Mouse (Mus musculus) hindbrain, embryonic 16.5 days (tissue): ENCODE measurements at regions not wholly inside any gene's neighbourhood (a gene's known extent, or its start where the extent isn't known, plus 50 kb on each side); places are given as distances from the start of the nearest gene placed in this dataset.

Experiments
- ATAC-seq: fragments of 200-750 bp; cut with Nextera tagmentation; 2 replicates; pipeline ENCODE4 v1.8.0; 2017; ENCODE audit warnings: moderate TSS enrichment, moderate library complexity
- H3K27ac ChIP-seq: fragments of 300-500 bp; sonication (generic); 2 replicates; pipeline ENCODE4 v1.5.1; 2014; ENCODE audit warnings: low read depth, mild to moderate bottlenecking, control low read depth, low read length, moderate library complexity
- H3K27me3 ChIP-seq: fragments of 300-500 bp; sonication (generic); replicated peaks from 2 replicates; pipeline ENCODE4 v1.6.1; 2014; ENCODE audit warnings: low read length; ENCODE audit not compliant: control insufficient read depth, insufficient read depth
- H3K36me3 ChIP-seq: fragments of 300-500 bp; sonication (generic); 2 replicates; pipeline ENCODE4 v1.6.1; 2014; ENCODE audit warnings: mild to moderate bottlenecking, low read length, moderate library complexity, mixed read lengths; ENCODE audit not compliant: control insufficient read depth, insufficient read depth
- H3K4me1 ChIP-seq: fragments of 300-500 bp; sonication (generic); 2 replicates; pipeline ENCODE4 v1.6.1; 2014; ENCODE audit warnings: low read depth, low read length; ENCODE audit not compliant: control insufficient read depth, insufficient read depth
- H3K4me2 ChIP-seq: fragments of 300-500 bp; sonication (generic); 2 replicates; pipeline ENCODE4 v1.6.1; 2014; ENCODE audit warnings: mild to moderate bottlenecking, low read length, control low read depth, moderate library complexity
- H3K4me3 ChIP-seq: fragments of 300-500 bp; sonication (generic); 2 replicates; pipeline ENCODE4 v1.5.1; 2014; ENCODE audit warnings: mild to moderate bottlenecking, low read length, control low read depth, moderate library complexity
- H3K9ac ChIP-seq: fragments of 300-500 bp; sonication (generic); 2 replicates; pipeline ENCODE4 v1.6.1; 2014; ENCODE audit warnings: low read depth, mild to moderate bottlenecking, control low read depth, low read length, moderate library complexity
- H3K9me3 ChIP-seq: fragments of 300-500 bp; sonication (generic); 2 replicates; pipeline ENCODE4 v1.6.1; 2014; ENCODE audit warnings: mild to moderate bottlenecking, low read length, moderate library complexity; ENCODE audit not compliant: control insufficient read depth
- WGBS: fragments of 180-500 bp; shearing (Covaris S2); extraction: QIAGEN DNeasy Blood & Tissue Kit; methylation state at CpG from one replicate; pipeline ENCODE4 v1.1.7; 2014; 5-methylcytosine and 5-hydroxymethylcytosine counted together

- WGBS, result 75% methylated on average over 1 of the region's 1 CpGs
- no peak for ATAC-seq
- no peaks in the 10 kb centered on the region for H3K27me3 ChIP-seq
Measured at GRCm38 (mm10) chr7:124777822-124778221, 666.7 kb upstream of the Kdm8 start.

GRCm38 (mm10) chr7:124782816-124783215, 661.7 kb upstream of the Kdm8 start:
- Histone ChIP-seq H3K4me1 (no peaks in the 10 kb centered on the region), H3K4me3 (no peak overlapping the region), H3K9me3 (no peaks in the 10 kb centered on the region), H3K36me3 (no peaks in the 10 kb centered on the region), H3K27me3 (no peaks in the 10 kb centered on the region), H3K27ac (no peak overlapping the region), H3K4me2 (no peak overlapping the region), H3K9ac (no peak overlapping the region)
- 51% methylated on average over 4 of the region's 4 CpGs for WGBS
- no peak for ATAC-seq

More at GRCm38 (mm10) chr7:124777822-124778221, 666.7 kb upstream of the Kdm8 start:
- no peak overlapping the region for H3K4me2 ChIP-seq
- no peak overlapping the region for H3K4me3 ChIP-seq
- no peaks in the 10 kb centered on the region for H3K9me3 ChIP-seq
- H3K36me3 ChIP-seq, result no peaks in the 10 kb centered on the region
- no peak overlapping the region for H3K9ac ChIP-seq
- no peak overlapping the region for H3K27ac ChIP-seq
- no peaks in the 10 kb centered on the region for H3K4me1 ChIP-seq

GRCm38 (mm10) chr7:124784995-124785394, 659.5 kb upstream of the Kdm8 start:
- Histone ChIP-seq H3K36me3 (no peaks in the 10 kb centered on the region), H3K4me2 (no peak overlapping the region), H3K4me1 (no peaks in the 10 kb centered on the region), H3K27ac (no peak overlapping the region), H3K4me3 (no peak overlapping the region), H3K27me3 (no peaks in the 10 kb centered on the region), H3K9me3 (no peaks in the 10 kb centered on the region), H3K9ac (no peak overlapping the region)
- no peak for ATAC-seq
- WGBS, result 89% methylated on average over 2 of the region's 2 CpGs

- 89% methylated on average over 8 of the region's 8 CpGs for WGBS
- H3K36me3 ChIP-seq, result no peaks in the 10 kb centered on the region
- H3K4me3 ChIP-seq, result no peak overlapping the region
- H3K9ac ChIP-seq, result no peak overlapping the region
- no peak for ATAC-seq
- H3K4me2 ChIP-seq, result no peak overlapping the region
- H3K27ac ChIP-seq, result no peak overlapping the region
- H3K4me1 ChIP-seq, result no peaks in the 10 kb centered on the region
- H3K9me3 ChIP-seq, result no peaks in the 10 kb centered on the region
- no peaks in the 10 kb centered on the region for H3K27me3 ChIP-seq
Measured at GRCm38 (mm10) chr7:124785896-124786295, 658.6 kb upstream of the Kdm8 start.

- H3K4me2 ChIP-seq, result no peak overlapping the region
- no peaks in the 10 kb centered on the region for H3K36me3 ChIP-seq
- no peaks in the 10 kb centered on the region for H3K9me3 ChIP-seq
- ATAC-seq, result no peak
- H3K4me1 ChIP-seq, result no peaks in the 10 kb centered on the region
- H3K27me3 ChIP-seq, result no peaks in the 10 kb centered on the region
- H3K27ac ChIP-seq, result no peak overlapping the region
- H3K4me3 ChIP-seq, result no peak overlapping the region
- no peak overlapping the region for H3K9ac ChIP-seq
- 72% methylated on average over 3 of the region's 3 CpGs for WGBS
Measured at GRCm38 (mm10) chr7:124788781-124789180, 655.7 kb upstream of the Kdm8 start.

- Histone ChIP-seq H3K4me1 (no peaks in the 10 kb centered on the region; the same call in 1 of the 2 replicates), H3K4me2 (no peak overlapping the region), H3K9ac (no peak overlapping the region), H3K36me3 (no peaks in the 10 kb centered on the region), H3K27me3 (no peaks in the 10 kb centered on the region), H3K4me3 (no peak overlapping the region), H3K27ac (no peak overlapping the region), H3K9me3 (no peaks in the 10 kb centered on the region)
- ATAC-seq, result no peak
- 46% methylated on average over 3 of the region's 3 CpGs for WGBS
Measured at GRCm38 (mm10) chr7:124803101-124803500, 641.4 kb upstream of the Kdm8 start.

GRCm38 (mm10) chr7:124834692-124835091, 609.8 kb upstream of the Kdm8 start:
- Histone ChIP-seq H3K27me3 (no peaks in the 10 kb centered on the region), H3K36me3 (no peaks in the 10 kb centered on the region), H3K9me3 (0 out of 2 replicates have a peak, but pooled peaks cover 2% of the 10 kb centered on the region), H3K27ac (no peak overlapping the region), H3K4me1 (no peaks in the 10 kb centered on the region), H3K9ac (no peak overlapping the region), H3K4me3 (no peak overlapping the region), H3K4me2 (no peak overlapping the region)
- ATAC-seq, result no peak

GRCm38 (mm10) chr7:124836531-124836930, 607.9 kb upstream of the Kdm8 start:
- Histone ChIP-seq H3K9ac (no peak overlapping the region), H3K4me3 (no peak overlapping the region), H3K4me2 (no peak overlapping the region), H3K27ac (no peak overlapping the region), H3K4me1 (no peaks in the 10 kb centered on the region), H3K9me3 (0 out of 2 replicates have a peak, but pooled peaks cover 2% of the 10 kb centered on the region), H3K36me3 (no peaks in the 10 kb centered on the region), H3K27me3 (no peaks in the 10 kb centered on the region)
- ATAC-seq, result no peak
- 96% methylated on average over 3 of the region's 3 CpGs for WGBS

GRCm38 (mm10) chr7:124855056-124855455, 589.4 kb upstream of the Kdm8 start:
- ATAC-seq, result no peak
- Histone ChIP-seq H3K27me3 (no peaks in the 10 kb centered on the region), H3K9ac (no peak overlapping the region), H3K36me3 (no peaks in the 10 kb centered on the region), H3K27ac (no peak overlapping the region), H3K4me2 (no peak overlapping the region), H3K4me3 (no peak overlapping the region), H3K9me3 (no peaks in the 10 kb centered on the region), H3K4me1 (no peaks in the 10 kb centered on the region)
- 71% methylated on average over 5 of the region's 5 CpGs for WGBS

GRCm38 (mm10) chr7:124857106-124857505, 587.4 kb upstream of the Kdm8 start:
- no peak overlapping the region for H3K27ac ChIP-seq
- peaks cover 2% of the 10 kb centered on the region; the same call in 1 of the 2 replicates for H3K9me3 ChIP-seq
- H3K27me3 ChIP-seq, result no peaks in the 10 kb centered on the region
- no peaks in the 10 kb centered on the region for H3K4me1 ChIP-seq
- no peaks in the 10 kb centered on the region for H3K36me3 ChIP-seq
- H3K4me2 ChIP-seq, result no peak overlapping the region
- H3K9ac ChIP-seq, result no peak overlapping the region
- WGBS, result 77% methylated on average over 3 of the region's 3 CpGs
- no peak overlapping the region for H3K4me3 ChIP-seq
- ATAC-seq, result no peak
